Mouse (Mus musculus): Measurements from ENCODE around the gene Umps. TPM values are rescaled to one million over a fixed set of nuclear protein-coding genes. Genes with fewer than 3 reads are reported as not detected.

Umps gene
- polyA plus RNA-seq, 1 experiment from 2014 or later, result 95.8 TPM

- Histone ChIP-seq H3K4me1 (peaks cover 22% of the 10 kb centered on the region), H3K36me3 (no peaks in the 10 kb centered on the region), H3K27ac (replicated peaks) (no peak overlapping the region), H3K4me3 (no peak overlapping the region), H3K9me3 (replicated peaks) (no peaks in the 10 kb centered on the region), H3K27me3 (ENCODE audit: low read depth, poor library complexity, severe bottlenecking) (no peaks in the 10 kb centered on the region)
- 88% methylated on average over 8 of the region's 8 CpGs for WGBS
- DNase-seq (ENCODE audit: low spot score), result no peak
These were observed 29.3 kb downstream of the Umps start for GRCm38 (mm10) chr16:33937567-33937966.

- Histone ChIP-seq H3K9me3 (replicated peaks) (no peaks in the 10 kb centered on the region), H3K4me1 (peaks cover 15% of the 10 kb centered on the region), H3K4me3 (no peak overlapping the region), H3K36me3 (no peaks in the 10 kb centered on the region), H3K27ac (replicated peaks) (no peak overlapping the region), H3K27me3 (ENCODE audit: low read depth, poor library complexity, severe bottlenecking) (no peaks in the 10 kb centered on the region)
- WGBS, result 92% methylated on average over 4 of the region's 4 CpGs
- no peak for DNase-seq (ENCODE audit: low spot score)
These were observed 30.0 kb downstream of the Umps start for GRCm38 (mm10) chr16:33936885-33937284.

- H3K4me3 ChIP-seq, result no peak overlapping the region
- no peak overlapping the region for H3K27ac ChIP-seq (replicated peaks)
- H3K27me3 ChIP-seq (ENCODE audit: low read depth, poor library complexity, severe bottlenecking), result no peaks in the 10 kb centered on the region
- DNase-seq (ENCODE audit: low spot score), result no peak
- peaks cover 4% of the 10 kb centered on the region; the same call in 1 of the 2 replicates for H3K4me1 ChIP-seq
- H3K36me3 ChIP-seq, result no peaks in the 10 kb centered on the region
- WGBS, result 95% methylated on average over 6 of the region's 6 CpGs
- H3K9me3 ChIP-seq (replicated peaks), result no peaks in the 10 kb centered on the region
These were observed 31.4 kb downstream of the Umps start for GRCm38 (mm10) chr16:33935407-33935785.

- no peak overlapping the region for H3K4me3 ChIP-seq
- H3K9me3 ChIP-seq (replicated peaks), result no peaks in the 10 kb centered on the region
- no peak overlapping the region for H3K27ac ChIP-seq (replicated peaks)
- peaks cover 4% of the 10 kb centered on the region; the same call in 1 of the 2 replicates for H3K4me1 ChIP-seq
- 88% methylated on average over 5 of the region's 5 CpGs for WGBS
- no peaks in the 10 kb centered on the region for H3K36me3 ChIP-seq
- no peak for DNase-seq (ENCODE audit: low spot score)
- no peaks in the 10 kb centered on the region for H3K27me3 ChIP-seq (ENCODE audit: low read depth, poor library complexity, severe bottlenecking)
These were observed 32.0 kb downstream of the Umps start for GRCm38 (mm10) chr16:33934701-33935406.

GRCm38 (mm10) chr16:33933411-33933810 is 33.4 kb downstream of the Umps start:
- WGBS, result 94% methylated on average over 11 of the region's 11 CpGs
- no peak overlapping the region for H3K4me3 ChIP-seq
- H3K4me1 ChIP-seq, result peaks cover 4% of the 10 kb centered on the region; the same call in 1 of the 2 replicates
- DNase-seq (ENCODE audit: low spot score), result no peak
- H3K27me3 ChIP-seq (ENCODE audit: low read depth, poor library complexity, severe bottlenecking), result no peaks in the 10 kb centered on the region
- H3K27ac ChIP-seq (replicated peaks), result no peak overlapping the region
- no peaks in the 10 kb centered on the region for H3K36me3 ChIP-seq
- no peaks in the 10 kb centered on the region for H3K9me3 ChIP-seq (replicated peaks)

GRCm38 (mm10) chr16:33932126-33932525 is 34.7 kb downstream of the Umps start:
- H3K4me1 ChIP-seq, result peaks cover 4% of the 10 kb centered on the region; the same call in 1 of the 2 replicates
- H3K4me3 ChIP-seq, result no peak overlapping the region
- DNase-seq (ENCODE audit: low spot score), result no peak
- WGBS, result 70% methylated on average over 5 of the region's 5 CpGs
- H3K27me3 ChIP-seq (ENCODE audit: low read depth, poor library complexity, severe bottlenecking), result no peaks in the 10 kb centered on the region
- H3K36me3 ChIP-seq, result no peaks in the 10 kb centered on the region
- H3K9me3 ChIP-seq (replicated peaks), result no peaks in the 10 kb centered on the region
- no peak overlapping the region for H3K27ac ChIP-seq (replicated peaks)

GRCm38 (mm10) chr16:33931682-33932081 is 35.2 kb downstream of the Umps start:
- H3K9me3 ChIP-seq (replicated peaks), result no peaks in the 10 kb centered on the region
- 48% methylated on average over 2 of the region's 2 CpGs for WGBS
- no peak overlapping the region for H3K4me3 ChIP-seq
- H3K27ac ChIP-seq (replicated peaks), result no peak overlapping the region
- no peak for DNase-seq (ENCODE audit: low spot score)
- H3K27me3 ChIP-seq (ENCODE audit: low read depth, poor library complexity, severe bottlenecking), result no peaks in the 10 kb centered on the region
- H3K36me3 ChIP-seq, result no peaks in the 10 kb centered on the region
- peaks cover 4% of the 10 kb centered on the region; the same call in 1 of the 2 replicates for H3K4me1 ChIP-seq

GRCm38 (mm10) chr16:33930785-33931184 is 36.1 kb downstream of the Umps start:
- H3K4me1 ChIP-seq, result peaks cover 4% of the 10 kb centered on the region; the same call in 1 of the 2 replicates
- no peak for DNase-seq (ENCODE audit: low spot score)
- no peaks in the 10 kb centered on the region for H3K27me3 ChIP-seq (ENCODE audit: low read depth, poor library complexity, severe bottlenecking)
- 88% methylated on average over 6 of the region's 6 CpGs for WGBS
- no peaks in the 10 kb centered on the region for H3K36me3 ChIP-seq
- no peaks in the 10 kb centered on the region for H3K9me3 ChIP-seq (replicated peaks)
- no peak overlapping the region for H3K4me3 ChIP-seq
- H3K27ac ChIP-seq (replicated peaks), result no peak overlapping the region

- Histone ChIP-seq H3K27ac (replicated peaks) (no peak overlapping the region), H3K36me3 (no peaks in the 10 kb centered on the region; the same call in 1 of the 2 replicates), H3K4me3 (no peak overlapping the region), H3K4me1 (no peaks in the 10 kb centered on the region), H3K27me3 (ENCODE audit: low read depth, poor library complexity, severe bottlenecking) (no peaks in the 10 kb centered on the region), H3K9me3 (replicated peaks) (no peaks in the 10 kb centered on the region)
- no peak for DNase-seq (ENCODE audit: low spot score)
- WGBS, result 91% methylated on average over 9 of the region's 9 CpGs
These were observed 37.9 kb downstream of the Umps start for GRCm38 (mm10) chr16:33928788-33929462.

- Histone ChIP-seq H3K27ac (replicated peaks) (no peak overlapping the region), H3K36me3 (no peaks in the 10 kb centered on the region; the same call in 1 of the 2 replicates), H3K4me1 (peaks cover 3% of the 10 kb centered on the region), H3K27me3 (ENCODE audit: low read depth, poor library complexity, severe bottlenecking) (no peaks in the 10 kb centered on the region), H3K4me3 (no peak overlapping the region), H3K9me3 (replicated peaks) (no peaks in the 10 kb centered on the region)
- 82% methylated on average over 6 of the region's 6 CpGs for WGBS
- DNase-seq (ENCODE audit: low spot score), result no peak
These were observed 39.5 kb downstream of the Umps start for GRCm38 (mm10) chr16:33927263-33927824.

GRCm38 (mm10) chr16:33923758-33924157 is 43.1 kb downstream of the Umps start:
- Histone ChIP-seq H3K9me3 (replicated peaks) (no peaks in the 10 kb centered on the region), H3K36me3 (peaks cover 4% of the 10 kb centered on the region; the same call in 1 of the 2 replicates), H3K27me3 (ENCODE audit: low read depth, poor library complexity, severe bottlenecking) (no peaks in the 10 kb centered on the region), H3K27ac (replicated peaks) (no peak overlapping the region), H3K4me3 (no peak overlapping the region), H3K4me1 (peaks cover 13% of the 10 kb centered on the region)
- no peak for DNase-seq (ENCODE audit: low spot score)
- 89% methylated on average over 8 of the region's 8 CpGs for WGBS

- H3K4me1 ChIP-seq, result peaks cover 13% of the 10 kb centered on the region
- no peaks in the 10 kb centered on the region for H3K27me3 ChIP-seq (ENCODE audit: low read depth, poor library complexity, severe bottlenecking)
- no peaks in the 10 kb centered on the region for H3K9me3 ChIP-seq (replicated peaks)
- no peak overlapping the region for H3K27ac ChIP-seq (replicated peaks)
- 76% methylated on average over 5 of the region's 5 CpGs for WGBS
- H3K4me3 ChIP-seq, result no peak overlapping the region
- no peak for DNase-seq (ENCODE audit: low spot score)
- peaks cover 4% of the 10 kb centered on the region; the same call in 1 of the 2 replicates for H3K36me3 ChIP-seq
These were observed 43.9 kb downstream of the Umps start for GRCm38 (mm10) chr16:33923001-33923316.

All from midbrain, embryonic 10.5 days (tissue).